Mouse (Mus musculus) heart, embryonic 14.5 days (tissue): ENCODE data around the gene Defb6. TPM values are rescaled to one million over a fixed set of nuclear protein-coding genes. Genes with fewer than 3 reads are reported as not detected.

Experiments
- ATAC-seq: fragments of 200-750 bp; cut with Nextera tagmentation; 2 replicates; pipeline ENCODE4 v1.8.0; 2017; ENCODE audit warnings: low read depth, moderate TSS enrichment; ENCODE audit not compliant: insufficient number of reproducible peaks, insufficient read depth, low FRiP score
- H3K27ac ChIP-seq, 2 experiments: fragments of 200-500 bp in 1 of 2; fragments of 300-500 bp in 1 of 2; sonication (generic) in 1 of 2; replicated peaks in 1 of 2; 2 replicates each; pipeline ENCODE4 v1.5.1; 2012 to 2014; ENCODE audit warnings: low read depth in 2 of 2, low read length in 2 of 2, control low read depth in 1 of 2, mild to moderate bottlenecking in 1 of 2, mixed read lengths in 1 of 2; ENCODE audit not compliant: control insufficient read depth in 1 of 2, insufficient read depth in 1 of 2
- H3K27me3 ChIP-seq: fragments of 300-500 bp; sonication (generic); 2 replicates; pipeline ENCODE4 v1.6.1; 2014; ENCODE audit warnings: mild to moderate bottlenecking, low read length, control low read depth; ENCODE audit not compliant: control insufficient read depth, insufficient read depth
- H3K36me3 ChIP-seq: fragments of 300-500 bp; sonication (generic); 2 replicates; pipeline ENCODE4 v1.6.1; 2014; ENCODE audit warnings: mild to moderate bottlenecking, control low read depth, low read length, mixed read lengths; ENCODE audit not compliant: control insufficient read depth, insufficient read depth
- H3K4me1 ChIP-seq, 2 experiments: fragments of 200-500 bp in 1 of 2; fragments of 300-500 bp in 1 of 2; sonication (generic) in 1 of 2; 2 replicates each; pipeline ENCODE4 v1.6.1; 2012 to 2014; ENCODE audit warnings: low read length in 2 of 2, control low read depth in 1 of 2, mixed read lengths in 1 of 2; ENCODE audit not compliant: control insufficient read depth in 2 of 2, insufficient read depth in 2 of 2
- H3K4me2 ChIP-seq: fragments of 300-500 bp; sonication (generic); 2 replicates; pipeline ENCODE4 v1.6.1; 2014; ENCODE audit warnings: mild to moderate bottlenecking, low read length
- H3K4me3 ChIP-seq, 2 experiments: fragments of 200-500 bp in 1 of 2; fragments of 300-500 bp in 1 of 2; sonication (generic) in 1 of 2; 2 replicates each; pipeline ENCODE4 v1.5.1; 2012 to 2014; ENCODE audit warnings: low read length in 2 of 2, mild to moderate bottlenecking in 2 of 2, control low read depth in 1 of 2, low read depth in 1 of 2, moderate library complexity in 1 of 2; ENCODE audit not compliant: control insufficient read depth in 1 of 2, insufficient read depth in 1 of 2
- H3K9ac ChIP-seq: fragments of 300-500 bp; sonication (generic); 2 replicates; pipeline ENCODE4 v1.6.1; 2014; ENCODE audit warnings: mild to moderate bottlenecking, low read length
- H3K9me3 ChIP-seq: fragments of 300-500 bp; sonication (generic); 2 replicates; pipeline ENCODE4 v1.6.1; 2016; ENCODE audit warnings: low read length, control low read depth; ENCODE audit not compliant: control insufficient read depth
- WGBS: fragments of 180-500 bp; shearing (Covaris S2); extraction: QIAGEN DNeasy Blood & Tissue Kit; methylation state at CpG from one replicate; pipeline ENCODE4 v1.1.7; 2014; 5-methylcytosine and 5-hydroxymethylcytosine counted together
- polyA plus RNA-seq: library from polyadenylated mRNA; unstranded; fragments of >200 nt; fragmentation: Nextera tagmentation; extraction: Ambion mirVana; gene quantifications from 2 replicates; pipeline ENCODE4 v1.2.1, GENCODE M21; 2014

Defb6 gene
- polyA plus RNA-seq: not detected in 2 replicates

- Histone ChIP-seq H3K4me3 (no peak within 1 kb of the TSS), H3K27me3 (no peaks in the 10 kb centered on the region), H3K4me2 (no peak within 1 kb of the TSS), H3K9me3 (no peaks in the 10 kb centered on the region), H3K9ac (no peak within 1 kb of the TSS), H3K27ac (no peak within 1 kb of the TSS), H3K4me1 (no peaks in the 10 kb centered on the region), H3K36me3 (no peaks in the 10 kb centered on the region)
- 58% methylated on average over 1 of the region's 1 CpGs for WGBS
- ATAC-seq: no peak
Observed at GRCm38 (mm10) chr8:19225161-19225560, at the start of gene Defb6. Defb6 (plus strand) TSS chr8:19225478.

DNA sequence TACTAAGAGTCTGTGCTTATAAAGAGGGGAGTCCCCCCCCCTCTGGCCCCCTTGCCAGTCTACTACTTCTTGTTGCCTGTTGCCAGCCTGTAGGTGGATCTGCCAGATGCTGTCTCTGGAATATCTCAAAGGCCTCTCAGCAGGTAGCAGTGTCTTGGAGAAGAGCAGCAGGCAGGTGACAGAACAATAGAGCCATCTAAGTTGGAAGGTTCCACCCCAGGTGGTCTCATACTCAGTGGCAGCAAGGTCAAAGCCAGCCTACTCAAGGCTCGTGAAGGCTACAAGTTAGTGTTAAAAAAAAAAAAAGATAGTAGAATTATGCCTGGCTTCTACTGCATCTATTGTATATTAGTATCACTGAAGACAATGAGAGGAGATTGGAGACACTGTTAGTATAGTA, 12.8 kb downstream of the Defb6 start:
- Histone ChIP-seq H3K4me2 (no peak overlapping the region), H3K9ac (no peak overlapping the region), H3K4me3 (no peak overlapping the region), H3K27ac (no peak overlapping the region), H3K9me3 (no peaks in the 10 kb centered on the region), H3K36me3 (no peaks in the 10 kb centered on the region), H3K27me3 (no peaks in the 10 kb centered on the region), H3K4me1 (no peaks in the 10 kb centered on the region)
- WGBS: 67% methylated on average over 1 of the region's 1 CpGs
- no peak for ATAC-seq

DNA sequence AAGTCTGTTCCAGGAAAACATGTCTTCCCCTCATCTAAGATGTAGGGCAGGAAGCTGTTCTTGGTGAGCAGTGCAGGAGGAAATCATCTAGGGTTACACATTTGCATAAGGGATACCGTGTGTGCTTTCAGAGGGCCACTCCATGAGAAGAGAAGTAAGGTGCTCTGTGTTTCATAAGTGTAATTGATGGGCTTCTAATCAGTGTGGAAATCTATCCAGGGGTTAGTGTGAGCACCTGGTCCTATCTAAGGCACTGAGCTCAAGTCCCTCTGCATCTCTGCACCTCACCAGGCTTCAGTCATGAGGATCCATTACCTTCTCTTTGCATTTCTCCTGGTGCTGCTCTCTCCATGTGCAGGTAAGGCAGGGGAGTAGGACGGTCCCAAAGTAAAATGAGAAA, 14.3 kb downstream of the Defb6 start, which contains the start of gene Defb46:
Gene Defb46, plus strand, starts transcription at position 301 of the 400 bp plus-strand sequence.
- H3K4me3 ChIP-seq: no peak within 1 kb of the TSS
- H3K27me3 ChIP-seq: no peaks in the 10 kb centered on the region
- no peak within 1 kb of the TSS for H3K9ac ChIP-seq
- H3K4me2 ChIP-seq: no peak within 1 kb of the TSS
- WGBS: 63% methylated on average over 2 of the region's 2 CpGs
- H3K9me3 ChIP-seq: no peaks in the 10 kb centered on the region
- no peaks in the 10 kb centered on the region for H3K4me1 ChIP-seq
- no peak within 1 kb of the TSS for H3K27ac ChIP-seq
- H3K36me3 ChIP-seq: no peaks in the 10 kb centered on the region
- no peak for ATAC-seq

DNA sequence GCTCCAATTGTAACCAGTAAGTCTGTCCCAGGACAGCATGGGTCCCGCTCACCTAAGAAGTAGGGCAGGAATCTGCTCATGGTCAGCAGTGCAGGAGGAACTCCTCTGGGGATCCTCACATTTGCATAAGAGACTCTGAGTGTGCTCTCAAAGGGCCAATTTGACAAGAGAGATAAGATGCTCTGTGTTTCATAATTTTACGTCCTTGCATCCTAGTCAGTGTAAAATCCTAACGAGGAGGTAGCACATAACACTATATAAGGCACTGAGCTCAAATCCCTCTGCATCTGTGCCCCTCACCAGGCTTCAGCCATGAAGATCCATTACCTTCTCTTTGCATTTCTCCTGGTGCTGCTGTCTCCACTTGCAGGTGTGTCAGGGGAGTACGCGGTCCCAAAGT, 22.0 kb downstream of the Defb6 start, which contains the start of gene Defb5:
Gene Defb5, plus strand, starts transcription at position 301 of the 400 bp plus-strand sequence.
- no peaks in the 10 kb centered on the region for H3K36me3 ChIP-seq
- H3K4me2 ChIP-seq: no peak within 1 kb of the TSS
- no peaks in the 10 kb centered on the region for H3K27me3 ChIP-seq
- 75% methylated on average over 5 of the region's 5 CpGs for WGBS
- H3K9me3 ChIP-seq: no peaks in the 10 kb centered on the region
- H3K27ac ChIP-seq: no peak within 1 kb of the TSS
- no peak for ATAC-seq
- H3K4me1 ChIP-seq: no peaks in the 10 kb centered on the region
- no peak within 1 kb of the TSS for H3K9ac ChIP-seq
- no peak within 1 kb of the TSS for H3K4me3 ChIP-seq

DNA sequence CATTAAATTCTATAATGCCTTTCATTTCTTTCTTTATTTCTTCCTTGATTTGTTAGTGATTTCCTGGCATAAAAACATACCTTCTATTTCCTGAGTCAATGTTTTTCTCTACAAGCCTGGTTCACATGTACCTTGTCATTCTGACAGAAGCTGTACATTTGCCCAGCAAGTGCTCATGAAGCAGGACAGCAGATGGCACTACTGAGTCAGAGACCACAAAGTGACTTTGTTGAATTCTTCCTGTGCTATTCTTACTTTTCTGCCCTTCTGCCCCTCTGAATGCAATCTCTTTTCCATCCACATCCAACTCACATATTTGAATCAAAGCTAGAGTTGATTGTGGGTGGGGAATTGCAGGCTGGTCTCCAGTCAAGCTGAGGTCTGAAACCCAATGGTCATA, 32.9 kb downstream of the Defb6 start:
- H3K4me2 ChIP-seq: no peak overlapping the region
- peaks cover 5% of the 10 kb centered on the region; the same call in 1 of the 2 replicates for H3K9me3 ChIP-seq
- H3K4me3 ChIP-seq: no peak overlapping the region
- no peak for ATAC-seq
- H3K9ac ChIP-seq: no peak overlapping the region
- no peaks in the 10 kb centered on the region for H3K4me1 ChIP-seq
- no peaks in the 10 kb centered on the region for H3K36me3 ChIP-seq
- no peaks in the 10 kb centered on the region for H3K27me3 ChIP-seq
- H3K27ac ChIP-seq: no peak overlapping the region

- Histone ChIP-seq H3K4me2 (no peak overlapping the region), H3K9ac (no peak overlapping the region), H3K9me3 (no peaks in the 10 kb centered on the region), H3K27ac (no peak overlapping the region), H3K4me1 (no peaks in the 10 kb centered on the region), H3K36me3 (no peaks in the 10 kb centered on the region), H3K27me3 (no peaks in the 10 kb centered on the region), H3K4me3 (no peak overlapping the region)
- ATAC-seq: no peak
- WGBS: 40% methylated on average over 3 of the region's 3 CpGs
Observed at GRCm38 (mm10) chr8:19259667-19260066, 34.4 kb downstream of the Defb6 start.

Other genes with a start within 250 kb of the Defb6 start
- not detected in 2 replicates for gene Defb40, start 247.2 kb upstream of the Defb6 start, polyA plus RNA-seq
- gene Defb37, start 234.4 kb upstream of the Defb6 start, polyA plus RNA-seq: not detected in 2 replicates
- not detected in 2 replicates for gene Defb38, start 198.9 kb upstream of the Defb6 start, polyA plus RNA-seq
- not detected in 2 replicates for gene Defb39, start 160.7 kb upstream of the Defb6 start, polyA plus RNA-seq
- gene Defb12, start 110.6 kb upstream of the Defb6 start, polyA plus RNA-seq: not detected in 2 replicates
- not detected in 2 replicates for gene Defb34, start 101.7 kb upstream of the Defb6 start, polyA plus RNA-seq
- gene Gm45826, start 84.7 kb upstream of the Defb6 start, polyA plus RNA-seq: not detected in 2 replicates
- gene Defb14, start 31.1 kb upstream of the Defb6 start, polyA plus RNA-seq: not detected in 2 replicates
- not detected in 2 replicates for gene Defb4, start 26.8 kb upstream of the Defb6 start, polyA plus RNA-seq
- gene Defb46, start 14.4 kb downstream of the Defb6 start, polyA plus RNA-seq: not detected in 2 replicates
- gene Defb5, start 22.1 kb downstream of the Defb6 start, polyA plus RNA-seq: not detected in 2 replicates
- not detected in 2 replicates for gene Defb3, start 67.9 kb downstream of the Defb6 start, polyA plus RNA-seq
- not detected in 2 replicates for gene Defb8, start 222.1 kb downstream of the Defb6 start, polyA plus RNA-seq